Mouse (Mus musculus): ENCODE measurements around the gene Ncf1. TPM values are rescaled to one million over a fixed set of nuclear protein-coding genes. Genes with fewer than 3 reads are reported as not detected.

The Ncf1 gene
- polyA plus RNA-seq, 1 experiment from 2014 or later, result 2.1 TPM

GRCm38 (mm10) chr5:134234205-134234604 lies 4.8 kb upstream of the Ncf1 start:
- Histone ChIP-seq H3K9me3 (ENCODE audit: control insufficient read depth) (no peaks in the 10 kb centered on the region), H3K4me2 (replicated peaks; ENCODE audit: low read depth) (no peak overlapping the region), H3K4me1 (replicated peaks; ENCODE audit: control insufficient read depth, insufficient read depth, low read length) (0 out of 2 replicates have a peak, but pooled peaks cover 3% of the 10 kb centered on the region), H3K9ac (ENCODE audit: low read depth, low read length) (no peak overlapping the region), H3K27me3 (replicated peaks; ENCODE audit: control insufficient read depth, insufficient read depth, low read length) (no peaks in the 10 kb centered on the region), H3K36me3 (ENCODE audit: control insufficient read depth, insufficient read depth) (peaks cover 30% of the 10 kb centered on the region), H3K27ac (ENCODE audit: low read depth, low read length) (no peak overlapping the region), H3K4me3 (ENCODE audit: low read depth, low read length) (no peak overlapping the region)
- no peak for ATAC-seq
- WGBS, result 67% methylated on average over 2 of the region's 2 CpGs
- TF ChIP-seq CTCF (IDR thresholded peaks at IDR 0.05; ENCODE audit: low read depth), result no peak

DNA sequence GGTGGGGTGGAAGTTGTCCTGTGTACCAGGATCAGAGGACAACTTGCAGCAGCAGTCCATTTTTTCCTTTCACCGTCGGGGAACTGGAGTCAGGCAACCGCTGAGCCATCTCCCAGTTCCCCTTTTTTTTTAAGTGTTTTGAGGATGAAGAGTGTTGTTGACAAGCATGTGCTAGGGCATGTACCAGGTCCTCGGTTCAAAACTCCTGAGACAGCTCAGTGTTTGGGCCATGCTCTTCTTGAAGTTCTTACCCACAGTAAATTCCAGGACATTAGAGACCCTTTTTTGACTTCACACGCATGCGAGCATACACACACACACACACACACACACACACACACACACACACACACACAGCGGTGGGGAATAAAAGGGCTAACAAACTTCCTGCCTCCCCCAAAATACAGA lies 3.8 kb upstream of the Ncf1 start:
- ATAC-seq, result no peak
- no peaks in the 10 kb centered on the region for H3K27me3 ChIP-seq (replicated peaks; ENCODE audit: control insufficient read depth, insufficient read depth, low read length)
- H3K4me1 ChIP-seq (replicated peaks; ENCODE audit: control insufficient read depth, insufficient read depth, low read length), result 0 out of 2 replicates have a peak, but pooled peaks cover 3% of the 10 kb centered on the region
- 45% methylated on average over 7 of the region's 7 CpGs for WGBS
- H3K4me2 ChIP-seq (replicated peaks; ENCODE audit: low read depth), result no peak overlapping the region
- no peak for TF ChIP-seq CTCF (IDR thresholded peaks at IDR 0.05; ENCODE audit: low read depth)
- H3K9me3 ChIP-seq (ENCODE audit: control insufficient read depth), result no peaks in the 10 kb centered on the region
- H3K4me3 ChIP-seq (ENCODE audit: low read depth, low read length), result no peak overlapping the region
- H3K27ac ChIP-seq (ENCODE audit: low read depth, low read length), result no peak overlapping the region
- H3K9ac ChIP-seq (ENCODE audit: low read depth, low read length), result no peak overlapping the region
- peaks cover 20% of the 10 kb centered on the region for H3K36me3 ChIP-seq (ENCODE audit: control insufficient read depth, insufficient read depth)

DNA sequence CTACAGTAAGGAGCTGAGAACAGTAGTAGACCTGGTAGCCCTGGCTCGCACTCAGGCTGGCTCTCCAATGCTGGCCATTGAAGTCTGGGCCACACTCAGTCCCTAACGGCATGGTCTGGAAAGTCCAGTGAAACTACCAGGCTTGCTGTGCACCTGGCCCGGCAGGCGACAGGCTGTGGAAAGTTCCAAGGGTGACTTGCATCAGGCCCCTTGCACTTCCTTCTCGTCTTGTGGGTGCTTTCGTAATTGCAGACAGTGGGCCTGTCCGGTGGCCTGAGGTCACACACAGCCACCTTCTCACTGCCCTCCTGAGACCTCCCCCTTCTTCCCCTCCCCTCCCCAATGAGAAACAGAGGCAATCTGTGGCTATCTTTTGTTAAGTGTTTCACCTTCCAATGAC lies 3.1 kb upstream of the Ncf1 start:
- Histone ChIP-seq H3K4me3 (ENCODE audit: low read depth, low read length) (no peak overlapping the region), H3K4me1 (replicated peaks; ENCODE audit: control insufficient read depth, insufficient read depth, low read length) (0 out of 2 replicates have a peak, but pooled peaks cover 3% of the 10 kb centered on the region), H3K4me2 (replicated peaks; ENCODE audit: low read depth) (peak overlapping the region; percentile 35), H3K36me3 (ENCODE audit: control insufficient read depth, insufficient read depth) (peaks cover 13% of the 10 kb centered on the region), H3K9me3 (ENCODE audit: control insufficient read depth) (no peaks in the 10 kb centered on the region), H3K27me3 (replicated peaks; ENCODE audit: control insufficient read depth, insufficient read depth, low read length) (no peaks in the 10 kb centered on the region), H3K27ac (ENCODE audit: low read depth, low read length) (peak overlapping the region; percentile 17; the same call in 1 of the 2 replicates), H3K9ac (ENCODE audit: low read depth, low read length) (no peak overlapping the region)
- TF ChIP-seq CTCF (IDR thresholded peaks at IDR 0.05; ENCODE audit: low read depth), result no peak
- 13% methylated on average over 7 of the region's 7 CpGs for WGBS
- ATAC-seq, result peak; percentile 33

DNA sequence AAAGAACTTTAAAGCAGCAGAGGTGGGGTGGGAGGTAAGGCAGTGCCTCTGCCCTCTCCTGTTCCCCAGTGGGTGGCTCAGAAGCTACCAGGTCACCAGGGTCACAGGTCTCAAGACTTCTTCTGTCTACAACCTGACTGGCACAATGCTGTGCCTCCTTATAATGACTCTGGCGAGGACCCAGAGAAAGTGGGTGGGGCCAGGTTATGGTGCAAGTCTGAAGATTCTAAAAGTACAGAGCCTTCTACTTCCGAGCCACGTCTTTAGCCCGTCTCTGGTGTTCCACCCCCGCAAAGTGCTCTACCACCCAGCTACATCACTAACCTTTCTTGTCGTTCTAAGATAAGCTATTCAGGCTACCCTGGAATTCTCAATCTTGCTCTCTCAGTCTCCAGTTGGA lies 2.7 kb upstream of the Ncf1 start:
- Histone ChIP-seq H3K9ac (ENCODE audit: low read depth, low read length) (no peak overlapping the region), H3K4me3 (ENCODE audit: low read depth, low read length) (no peak overlapping the region), H3K27ac (ENCODE audit: low read depth, low read length) (0 out of 2 replicates have a peak overlapping the region, but pooled peaks have one; percentile 17), H3K9me3 (ENCODE audit: control insufficient read depth) (no peaks in the 10 kb centered on the region), H3K27me3 (replicated peaks; ENCODE audit: control insufficient read depth, insufficient read depth, low read length) (no peaks in the 10 kb centered on the region), H3K4me1 (replicated peaks; ENCODE audit: control insufficient read depth, insufficient read depth, low read length) (0 out of 2 replicates have a peak, but pooled peaks cover 3% of the 10 kb centered on the region), H3K4me2 (replicated peaks; ENCODE audit: low read depth) (peak overlapping the region; percentile 35), H3K36me3 (ENCODE audit: control insufficient read depth, insufficient read depth) (peaks cover 9% of the 10 kb centered on the region; the same call in 1 of the 2 replicates)
- 22% methylated on average over 6 of the region's 6 CpGs for WGBS
- peak; percentile 58 for ATAC-seq
- no peak for TF ChIP-seq CTCF (IDR thresholded peaks at IDR 0.05; ENCODE audit: low read depth)

GRCm38 (mm10) chr5:134231376-134231775 lies 2.0 kb upstream of the Ncf1 start:
- H3K27ac ChIP-seq (ENCODE audit: low read depth, low read length), result no peak overlapping the region

GRCm38 (mm10) chr5:134228249-134228638 lies 1.2 kb downstream of the Ncf1 start:
- no peaks in the 10 kb centered on the region for H3K27me3 ChIP-seq (replicated peaks; ENCODE audit: control insufficient read depth, insufficient read depth, low read length)
- H3K9me3 ChIP-seq (ENCODE audit: control insufficient read depth), result no peaks in the 10 kb centered on the region
- H3K4me1 ChIP-seq (replicated peaks; ENCODE audit: control insufficient read depth, insufficient read depth, low read length), result no peaks in the 10 kb centered on the region
- H3K27ac ChIP-seq (ENCODE audit: low read depth, low read length), result no peak overlapping the region
- ATAC-seq, result no peak
- H3K4me3 ChIP-seq (ENCODE audit: low read depth, low read length), result no peak overlapping the region
- WGBS, result 74% methylated on average over 6 of the region's 6 CpGs
- no peak for TF ChIP-seq CTCF (IDR thresholded peaks at IDR 0.05; ENCODE audit: low read depth)
- no peak overlapping the region for H3K9ac ChIP-seq (ENCODE audit: low read depth, low read length)
- H3K4me2 ChIP-seq (replicated peaks; ENCODE audit: low read depth), result no peak overlapping the region
- no peaks in the 10 kb centered on the region for H3K36me3 ChIP-seq (ENCODE audit: control insufficient read depth, insufficient read depth)

More at GRCm38 (mm10) chr5:134231376-134231775, 2.0 kb upstream of the Ncf1 start:
- Histone ChIP-seq H3K9me3 (ENCODE audit: control insufficient read depth) (no peaks in the 10 kb centered on the region), H3K4me1 (replicated peaks; ENCODE audit: control insufficient read depth, insufficient read depth, low read length) (0 out of 2 replicates have a peak, but pooled peaks cover 3% of the 10 kb centered on the region), H3K4me3 (ENCODE audit: low read depth, low read length) (no peak overlapping the region), H3K4me2 (replicated peaks; ENCODE audit: low read depth) (no peak overlapping the region), H3K27me3 (replicated peaks; ENCODE audit: control insufficient read depth, insufficient read depth, low read length) (no peaks in the 10 kb centered on the region), H3K9ac (ENCODE audit: low read depth, low read length) (no peak overlapping the region), H3K36me3 (ENCODE audit: control insufficient read depth, insufficient read depth) (peaks cover 3% of the 10 kb centered on the region; the same call in 1 of the 2 replicates)
- no peak for TF ChIP-seq CTCF (IDR thresholded peaks at IDR 0.05; ENCODE audit: low read depth)
- WGBS, result 71% methylated on average over 5 of the region's 5 CpGs
- no peak for ATAC-seq

All from intestine, postnatal 0 days (tissue).